Mouse (Mus musculus) brain, embryonic 18.5 days (tissue): Measurements from ENCODE around the gene 1700080E11Rik.
A peak's percentile ranks its signal among the peaks of the same experiment; 100 is the strongest.
"Not testable (repeated sequence)": the region's sequence is repeated elsewhere in the genome, so short reads cannot be mapped to it uniquely, and the experiment has no call there.

Experiments
- DNase-seq: peaks from one replicate; pipeline ENCODE4 v3.0.0-alpha.2; 2012; ENCODE audit warnings: low read depth, low spot score

The 1700080E11Rik gene

GRCm38 (mm10) chr9:105144992-105145391, at the start of gene 1700080E11Rik:
1700080E11Rik (minus strand) TSS chr9:105145092.
- DNase-seq = no peak

DNA sequence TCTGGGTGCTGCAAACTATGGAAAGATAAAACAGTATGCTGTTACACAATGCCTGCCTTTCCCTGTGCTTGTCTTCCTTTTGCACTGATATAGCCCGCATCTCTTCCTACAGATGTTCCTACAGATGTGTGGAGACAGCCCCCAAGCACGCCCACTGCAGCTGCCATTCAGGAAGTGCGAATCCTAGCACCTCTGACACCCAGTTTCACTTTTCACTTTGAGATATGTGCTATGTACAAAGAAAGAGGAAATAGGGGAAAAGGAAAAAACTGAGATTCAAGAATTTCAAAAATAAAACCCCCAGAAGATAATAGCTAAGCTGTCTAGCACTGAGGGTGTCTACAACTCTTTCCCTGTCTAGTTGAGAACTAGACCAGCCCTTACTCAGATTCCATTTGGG, 41.8 kb upstream of the 1700080E11Rik start:
- no peak for DNase-seq

GRCm38 (mm10) chr9:105182392-105182791, 37.5 kb upstream of the 1700080E11Rik start:
- no peak for DNase-seq

DNA sequence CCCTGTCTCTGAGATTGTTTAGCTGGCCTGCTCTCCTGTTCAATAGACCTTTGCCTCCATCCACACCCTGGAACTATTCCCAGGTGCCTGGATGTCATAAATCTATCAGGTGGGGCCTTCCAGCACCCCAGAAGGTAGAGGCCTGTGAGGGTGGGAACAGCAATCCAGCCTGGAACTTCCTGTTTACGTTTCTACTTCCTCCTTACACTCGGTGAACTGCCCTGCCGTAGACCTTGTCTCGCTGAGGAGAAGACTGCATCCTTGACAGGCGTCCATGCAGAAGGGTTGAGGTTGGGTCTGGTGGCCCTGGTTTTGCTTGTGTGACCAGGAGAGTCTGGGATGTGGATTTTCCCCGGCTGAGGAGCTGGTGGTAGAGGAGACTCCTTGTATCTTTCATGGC, 5.7 kb downstream of the 1700080E11Rik start:
- no peak for DNase-seq

GRCm38 (mm10) chr9:105136404-105136803, 8.5 kb downstream of the 1700080E11Rik start:
- DNase-seq = no peak

DNA sequence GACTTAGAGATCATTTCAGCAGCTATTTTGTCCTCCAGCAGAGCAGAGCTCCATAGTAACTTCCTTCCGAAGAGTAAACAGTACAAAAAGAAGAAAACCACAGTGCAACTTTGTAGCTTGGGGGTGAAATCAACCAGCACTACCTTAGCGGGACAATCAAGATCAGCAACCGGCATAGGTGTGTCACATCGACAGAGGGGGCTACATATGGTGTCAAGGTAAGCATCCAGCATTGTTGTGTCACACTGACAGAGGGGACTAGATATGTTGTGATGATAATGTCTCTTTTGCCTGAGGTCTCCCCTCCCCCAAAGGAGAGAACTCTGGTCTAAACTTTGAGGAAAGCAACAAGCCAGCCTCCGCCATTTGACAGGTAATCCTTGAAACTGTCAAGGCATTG, 10.4 kb downstream of the 1700080E11Rik start:
- no peak for DNase-seq

- no peak for DNase-seq
These were observed 12.9 kb downstream of the 1700080E11Rik start for GRCm38 (mm10) chr9:105132002-105132367.

DNA sequence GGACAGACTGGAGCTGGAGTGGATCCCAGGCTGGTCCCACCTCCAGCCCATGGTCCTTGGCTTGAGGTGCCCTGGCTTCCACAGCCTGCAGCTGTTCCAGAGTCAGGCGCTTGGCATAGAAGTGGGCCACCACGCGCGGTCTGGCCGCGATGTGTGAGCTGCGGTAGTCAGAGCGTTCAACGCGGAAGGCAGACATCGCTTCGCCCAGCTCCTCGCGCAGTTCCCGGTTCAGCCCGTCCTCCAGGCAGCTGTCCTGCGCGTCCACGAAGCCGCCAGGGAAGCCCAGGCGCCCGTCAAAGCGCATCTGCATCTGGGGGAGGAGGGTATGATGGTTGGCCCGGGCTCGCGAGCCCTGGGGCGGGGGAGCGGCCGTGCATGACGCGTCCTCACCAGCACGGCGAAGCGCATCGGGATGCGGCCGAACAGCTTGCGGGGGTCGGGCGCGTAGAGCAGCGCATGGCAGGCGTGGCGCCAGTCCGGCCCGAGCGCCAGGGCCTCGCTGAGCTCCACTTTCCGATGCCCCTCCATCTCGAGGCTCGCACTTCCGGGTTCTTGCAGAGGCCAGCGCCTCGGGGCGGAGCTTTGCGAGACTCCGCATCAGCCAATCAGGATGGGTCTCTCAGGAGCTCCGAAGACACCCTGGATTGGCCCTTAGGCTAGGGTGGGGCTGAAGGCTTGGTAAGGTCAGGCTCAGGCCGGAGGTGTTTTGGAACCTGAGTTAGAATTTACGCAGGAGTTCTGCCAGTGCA, 13.5 kb downstream of the 1700080E11Rik start, which contains the start of gene Nudt16:
Nudt16 (minus strand) TSS at position 572 of the 749 bp plus-strand sequence.
- DNase-seq = peak; percentile 85

- no peak for DNase-seq
These were observed 14.6 kb downstream of the 1700080E11Rik start for GRCm38 (mm10) chr9:105130331-105130730.

GRCm38 (mm10) chr9:105125206-105125605, 19.7 kb downstream of the 1700080E11Rik start:
- not testable (repeated sequence) for DNase-seq

- DNase-seq = no peak
These were observed 41.0 kb downstream of the 1700080E11Rik start for GRCm38 (mm10) chr9:105103893-105104292.

DNA sequence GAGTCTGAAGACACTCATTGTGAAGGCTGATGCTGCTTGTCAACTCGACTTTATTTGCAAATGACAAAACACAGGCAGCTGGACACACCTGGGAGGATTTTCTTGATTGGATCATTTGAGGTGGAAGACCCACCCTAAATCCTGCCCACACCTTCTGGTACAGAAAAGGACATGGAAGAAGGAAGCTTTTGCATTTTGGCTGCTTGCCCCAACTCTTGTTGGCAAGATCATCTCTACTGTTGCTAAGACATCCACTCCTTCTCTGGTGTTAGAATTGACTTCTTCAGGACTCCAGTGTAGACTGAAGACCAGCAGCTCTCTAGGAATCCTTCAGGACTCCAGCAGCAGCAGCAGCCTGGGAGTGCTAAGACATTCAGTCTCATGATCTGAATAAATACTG, 43.0 kb downstream of the 1700080E11Rik start:
- no peak for DNase-seq

DNA sequence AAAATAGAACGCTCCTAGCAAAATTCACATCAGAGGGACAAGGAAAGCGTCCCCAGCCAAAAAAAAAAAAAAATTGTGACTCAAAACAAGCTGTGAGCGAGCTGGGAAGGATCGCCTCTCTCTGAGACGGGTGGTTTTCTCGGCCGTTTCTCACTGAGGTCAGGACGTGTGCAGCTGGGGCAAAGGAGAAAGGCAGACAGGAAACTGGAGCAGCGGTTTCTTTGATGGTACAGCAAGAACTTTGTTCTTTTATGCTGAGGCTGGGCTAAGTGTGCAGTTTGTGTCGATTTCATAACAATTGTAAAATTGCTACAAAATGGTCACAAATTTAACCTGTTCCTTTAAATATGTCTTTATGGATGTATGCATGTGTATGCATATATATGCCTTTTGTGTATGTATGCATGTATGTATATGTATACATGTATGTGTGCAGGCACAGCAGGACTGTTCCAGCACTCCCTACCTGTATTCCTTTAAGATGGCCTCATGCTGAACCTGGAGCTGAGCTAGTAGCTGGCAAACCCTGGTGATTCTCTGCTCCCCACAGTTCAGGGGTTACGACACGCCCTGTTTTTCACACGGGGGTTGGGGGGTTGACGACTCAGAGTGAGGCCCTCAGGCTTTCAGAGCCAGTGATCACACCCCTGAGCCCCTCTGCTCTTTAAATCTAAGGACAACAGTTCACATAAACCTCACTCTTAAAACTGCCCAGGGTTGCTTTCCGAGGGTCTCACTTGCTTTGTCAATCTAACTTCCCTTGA, 43.9 kb downstream of the 1700080E11Rik start:
- no peak for DNase-seq
